Mouse (Mus musculus) CD4-positive, CD25-positive, alpha-beta regulatory T cell, adult 2 months (primary cell): ENCODE results near the gene Ndnf.

Source experiments
- DNase-seq: peaks from one replicate; pipeline ENCODE4 v3.0.0-alpha.2; 2012; ENCODE audit warnings: low read depth, low spot score

Gene Ndnf

DNA sequence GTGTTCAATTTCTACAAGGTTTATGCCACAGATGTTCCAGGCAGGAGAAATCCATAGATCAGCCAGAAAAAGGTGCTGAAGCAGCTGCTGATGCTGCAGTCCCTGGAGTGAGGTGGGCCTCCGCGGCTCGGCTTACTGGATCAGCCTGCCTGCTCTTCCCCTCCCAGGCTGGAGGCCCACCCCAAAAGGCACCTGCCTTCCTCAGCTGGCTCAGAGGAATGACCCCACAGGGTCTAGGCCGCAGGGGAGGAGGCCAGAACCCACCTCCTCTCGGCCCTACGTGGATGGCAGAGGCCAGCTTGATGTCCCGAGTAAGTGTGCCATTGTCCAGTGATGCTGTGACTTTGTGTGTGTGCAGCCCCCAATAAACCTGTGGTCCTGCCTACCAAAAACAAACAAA, 86.8 kb downstream of the Ndnf start:
- DNase-seq: no peak

DNA sequence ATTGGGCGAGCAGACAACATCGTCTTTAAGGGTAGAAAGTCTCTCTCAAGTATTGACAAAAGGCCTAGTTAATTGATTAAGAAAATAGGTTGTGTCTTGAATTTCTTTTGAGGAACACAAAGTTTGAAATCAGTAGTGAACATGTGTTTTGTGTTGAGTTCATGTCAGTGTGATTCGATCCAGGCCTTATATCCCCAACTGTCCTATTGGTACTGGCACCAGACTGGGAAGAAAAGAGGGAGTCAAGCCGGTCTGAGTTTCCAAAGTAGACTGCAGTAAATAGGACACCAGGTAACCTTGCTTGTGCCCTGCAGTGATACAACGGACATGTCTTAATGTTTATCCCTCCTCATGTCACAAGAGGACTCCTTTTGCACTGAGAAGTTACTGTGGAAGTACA, 87.8 kb downstream of the Ndnf start:
- no peak for DNase-seq

DNA sequence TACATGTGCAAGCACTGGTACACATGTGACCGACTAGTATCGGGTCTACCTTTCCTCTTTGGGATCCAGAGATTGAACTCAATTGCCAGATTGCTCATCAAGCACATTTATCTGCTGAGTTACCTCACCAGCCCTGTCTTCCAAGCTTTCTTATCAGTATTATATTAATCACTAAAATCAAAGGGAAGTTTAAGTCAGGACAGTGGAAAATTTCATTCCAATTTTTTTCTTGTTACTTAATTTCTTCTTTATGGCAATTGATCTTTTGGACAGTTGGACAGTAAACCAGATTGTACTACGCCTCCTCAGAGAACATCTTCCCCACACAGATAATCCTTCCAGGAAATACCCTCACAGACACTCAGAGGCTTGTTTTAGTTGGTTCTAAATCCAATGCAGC, 88.7 kb downstream of the Ndnf start:
- DNase-seq: no peak
